Mouse (Mus musculus) megakaryocyte, embryonic 14.5 days (primary cell): ENCODE results near the gene Actg1.

ENCODE experiments used
- FLI1 ChIP-seq: IDR thresholded peaks from 2 replicates; pipeline ENCODE4 v1.6.1; 2012; ENCODE audit warnings: low read length, inconsistent platforms, mixed read lengths
- GATA1 ChIP-seq: IDR thresholded peaks from 3 replicates; pipeline ENCODE4 v1.6.1; 2012; ENCODE audit warnings: mixed read lengths, low read length, inconsistent platforms, borderline replicate concordance

GRCm38 (mm10) chr11:120308441-120309320 lies 39.7 kb downstream of the Actg1 start:
- TF ChIP-seq FLI1: no peak
- TF ChIP-seq GATA1: no peak
